Mouse (Mus musculus) liver, adult 2 months (tissue): ENCODE measurements around the gene Anxa2.

ENCODE experiments used
- CTCF ChIP-seq: fragments of 200-500 bp; IDR thresholded peaks from 2 replicates; pipeline ENCODE4 v1.5.1; 2011; ENCODE audit warnings: low read depth, low read length, control low read depth
- POLR2A ChIP-seq: fragments of 200-500 bp; IDR thresholded peaks from 2 replicates; pipeline ENCODE4 v1.6.1; 2011; ENCODE audit warnings: low read length, control low read depth; ENCODE audit not compliant: insufficient read depth; ENCODE audit errors: extremely low read depth

- TF ChIP-seq CTCF (no peak), POLR2A (no peak)
These were observed 2.0 kb downstream of the Anxa2 start for GRCm38 (mm10) chr9:69455391-69455790.
